Mouse (Mus musculus) megakaryocyte-erythroid progenitor cell, adult 5-6 weeks (primary cell): ENCODE measurements around the gene Aip. TPM values are rescaled to one million over a fixed set of nuclear protein-coding genes. Genes with fewer than 3 reads are reported as not detected.
"Not testable (repeated sequence)": the region's sequence is repeated elsewhere in the genome, so short reads cannot be mapped to it uniquely, and the experiment has no call there.

ENCODE experiments used
- ATAC-seq: replicated peaks from 2 replicates; pipeline ENCODE4 v1.8.0; 2016; ENCODE audit warnings: mild to moderate bottlenecking, inconsistent platforms; ENCODE audit not compliant: severe bottlenecking, poor library complexity, low FRiP score, low TSS enrichment
- total RNA-seq, 2 experiments: library from RNA; stranded (forward) in 1 of 2; stranded (reverse) in 1 of 2; fragments of 200-1000, 215-1000 nt in 1 of 2; fragments of >200 nt in 1 of 2; fragmentation: Nextera tagmentation in 1 of 2; gene quantifications; 2 replicates each; pipeline ENCODE4 v1.2.3; 2014 to 2017

Gene Aip
- total RNA-seq, 2 experiments from 2014 or later: 23.2 to 31.2 TPM

DNA sequence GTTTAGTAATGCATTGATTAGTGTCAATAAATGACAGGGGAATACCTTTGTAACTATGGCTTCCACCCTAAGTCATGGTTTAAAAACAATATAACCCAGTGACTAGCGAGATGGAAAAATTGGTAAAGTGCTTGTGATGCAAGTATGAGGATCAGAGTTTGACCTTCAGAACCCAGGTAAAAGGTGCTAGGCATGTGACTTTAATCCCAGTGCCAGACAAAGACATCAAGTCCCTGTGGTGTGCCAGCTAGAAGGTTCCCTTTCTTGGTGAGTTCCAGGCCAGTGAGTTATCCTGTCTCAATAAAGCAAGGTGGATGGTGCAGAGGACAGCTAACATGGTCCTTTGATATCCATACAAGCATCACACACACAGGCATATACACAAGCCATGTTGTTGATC lies 50.1 kb downstream of the Aip start:
- no peak for ATAC-seq

DNA sequence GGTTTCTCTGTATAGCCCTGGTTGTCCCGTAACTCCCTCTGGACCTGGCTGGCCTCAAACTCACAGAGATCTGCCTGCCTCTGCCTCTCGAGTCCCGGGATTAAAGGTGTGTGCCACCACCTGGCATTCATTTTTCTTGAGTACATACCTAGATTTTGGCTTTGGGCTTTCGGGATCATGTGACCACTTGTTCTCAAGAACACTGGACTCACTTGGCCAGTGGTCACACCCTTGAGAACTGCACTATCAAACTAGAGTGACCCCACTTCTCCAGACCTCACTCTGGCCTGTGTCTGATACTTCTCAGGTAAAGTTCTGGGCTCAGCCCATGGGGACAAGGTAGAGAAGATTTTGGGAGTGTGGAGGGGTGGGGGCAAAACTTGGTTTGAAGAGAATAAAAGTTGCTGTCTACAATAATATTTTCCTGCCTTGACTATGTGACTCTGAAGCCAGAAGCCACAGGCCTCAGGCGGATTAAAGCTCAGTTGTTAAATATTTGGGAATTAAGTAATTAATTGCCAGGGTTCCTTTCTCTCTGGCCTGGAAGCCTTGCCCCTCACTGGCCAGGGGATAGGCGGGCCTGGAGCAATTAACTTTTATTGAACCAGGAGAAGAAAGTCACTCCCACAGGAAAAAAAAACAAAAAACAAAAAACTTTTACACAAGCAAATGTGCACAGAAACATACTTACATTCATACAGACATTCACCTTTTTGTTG lies 52.8 kb downstream of the Aip start:
- ATAC-seq: no peak

DNA sequence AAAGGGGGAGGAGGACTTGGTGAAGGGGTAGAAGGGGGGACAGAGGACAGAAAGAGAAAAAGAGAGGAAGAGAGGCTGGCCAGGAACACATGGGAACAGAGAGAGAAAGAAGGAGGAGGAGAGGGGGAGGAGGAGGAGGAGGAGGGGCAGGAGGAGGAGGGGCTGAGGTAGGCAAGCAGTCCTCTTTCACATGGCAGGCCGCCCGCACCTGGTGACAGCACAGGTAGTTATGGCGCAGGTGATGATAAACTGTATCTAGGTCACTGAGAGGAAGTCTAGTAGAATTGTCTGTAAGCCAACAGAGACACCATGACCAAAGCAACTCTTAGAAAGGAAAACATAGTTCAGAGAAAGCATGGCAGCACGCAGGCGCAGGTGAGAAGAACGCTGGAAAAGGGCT lies 54.3 kb downstream of the Aip start:
- ATAC-seq: no peak

DNA sequence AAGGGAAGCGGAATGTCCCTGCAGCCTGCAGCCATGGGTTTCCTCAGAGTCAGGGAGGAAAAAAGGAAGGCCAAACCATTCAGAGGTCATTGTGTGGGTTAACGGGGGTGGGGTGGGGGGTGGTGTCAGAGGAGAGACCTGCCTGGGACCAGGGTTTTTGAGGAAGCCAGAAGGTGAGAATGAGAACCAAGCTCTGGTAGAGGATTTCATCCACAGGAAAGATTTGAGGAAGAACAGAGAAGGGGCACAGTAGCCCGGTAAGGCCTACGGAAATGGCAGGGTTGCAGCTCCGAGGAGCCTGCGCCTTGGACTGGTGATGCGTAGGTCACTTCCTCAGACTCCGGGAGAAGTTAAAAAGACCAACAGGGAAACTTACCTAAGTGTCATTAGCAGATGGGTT lies 54.9 kb downstream of the Aip start:
- ATAC-seq: no peak

DNA sequence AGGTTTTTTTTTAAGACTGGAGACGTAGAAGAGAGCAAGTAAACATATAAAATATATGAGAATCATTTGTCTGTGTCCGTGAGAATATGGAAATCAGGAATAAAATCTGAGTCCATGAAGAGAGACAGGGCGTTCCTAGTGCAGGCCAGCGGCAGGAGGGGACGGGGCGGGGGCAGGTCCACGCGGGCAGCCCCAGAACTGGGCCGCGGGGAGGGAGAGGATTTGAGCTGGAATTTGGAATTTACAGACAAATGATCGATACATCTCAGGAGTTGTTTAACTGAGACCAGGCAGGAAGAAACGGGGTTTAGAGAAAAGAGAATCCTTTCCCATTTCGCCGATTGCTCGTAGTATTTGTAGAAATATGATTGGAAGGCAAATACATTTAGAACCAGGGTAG lies 55.3 kb downstream of the Aip start:
- no peak for ATAC-seq

DNA sequence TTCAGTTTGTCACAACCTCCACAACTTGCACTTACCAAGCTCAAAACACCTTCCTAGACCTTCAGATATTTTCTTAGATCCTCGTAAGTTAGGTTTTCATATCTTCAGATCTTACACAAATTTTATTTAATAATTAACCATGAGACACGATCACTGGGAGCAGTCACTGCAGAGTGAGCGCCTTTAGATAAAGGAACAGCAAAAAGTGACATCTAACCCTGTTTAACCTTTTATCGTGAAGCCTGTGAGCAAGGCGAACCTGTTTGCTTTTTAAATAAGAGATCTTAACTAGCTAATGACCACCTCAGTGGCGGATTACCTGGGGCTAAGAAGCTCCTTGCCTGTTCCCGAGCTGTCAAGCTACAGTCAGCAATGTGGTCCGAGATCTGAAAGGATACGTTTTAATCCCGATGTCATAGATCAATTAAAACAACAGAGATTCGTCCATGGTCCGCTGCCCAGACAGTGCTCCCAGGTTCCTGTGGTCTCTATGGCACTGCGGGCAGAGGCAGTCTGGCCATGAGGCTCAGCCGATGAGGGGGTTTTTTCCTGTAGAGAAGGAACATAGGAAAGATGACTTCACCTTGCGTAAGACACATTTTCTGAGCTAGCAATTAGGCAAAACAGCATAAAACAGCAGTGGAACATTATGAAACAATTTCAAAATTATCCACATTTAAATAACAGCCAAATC lies 56.8 kb downstream of the Aip start:
- ATAC-seq: no peak

DNA sequence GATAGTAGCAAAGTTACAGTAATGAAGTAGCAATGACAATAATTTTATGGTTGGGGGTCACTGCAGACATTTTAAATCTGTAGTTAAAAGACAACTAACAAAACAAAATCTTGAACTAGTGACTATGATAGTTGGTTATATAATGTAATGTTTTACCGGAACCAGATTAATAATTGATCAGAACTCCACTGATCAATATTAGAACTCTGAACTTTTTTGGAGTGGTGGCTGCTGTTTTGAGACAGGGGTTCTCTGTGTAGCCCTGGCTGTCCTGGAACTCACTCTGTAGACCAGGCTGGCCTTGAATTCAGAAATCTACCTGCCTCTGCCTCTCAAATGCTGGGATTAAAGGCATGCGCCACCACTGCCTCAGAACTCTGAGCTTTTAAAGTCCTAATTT lies 57.4 kb downstream of the Aip start:
- not testable (repeated sequence) for ATAC-seq

DNA sequence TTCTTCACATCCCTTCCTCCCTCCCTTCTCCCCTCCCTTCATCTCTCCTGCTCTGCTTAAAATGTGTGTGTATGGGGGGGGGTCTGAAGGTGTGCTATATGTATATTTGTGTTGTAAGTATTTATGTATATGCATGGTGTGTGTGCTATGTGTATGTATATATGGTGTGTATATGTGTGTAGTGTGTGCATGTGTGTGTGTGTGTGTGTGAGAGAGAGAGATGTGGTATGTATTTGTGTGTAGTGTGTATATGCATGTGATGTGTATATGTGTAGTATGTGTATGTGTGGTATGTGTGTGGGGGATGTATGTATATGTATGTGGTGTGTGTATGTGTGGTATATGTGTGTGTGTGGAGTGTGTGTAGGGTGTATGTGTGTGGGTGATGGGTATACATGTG lies 58.8 kb downstream of the Aip start:
- no peak for ATAC-seq

DNA sequence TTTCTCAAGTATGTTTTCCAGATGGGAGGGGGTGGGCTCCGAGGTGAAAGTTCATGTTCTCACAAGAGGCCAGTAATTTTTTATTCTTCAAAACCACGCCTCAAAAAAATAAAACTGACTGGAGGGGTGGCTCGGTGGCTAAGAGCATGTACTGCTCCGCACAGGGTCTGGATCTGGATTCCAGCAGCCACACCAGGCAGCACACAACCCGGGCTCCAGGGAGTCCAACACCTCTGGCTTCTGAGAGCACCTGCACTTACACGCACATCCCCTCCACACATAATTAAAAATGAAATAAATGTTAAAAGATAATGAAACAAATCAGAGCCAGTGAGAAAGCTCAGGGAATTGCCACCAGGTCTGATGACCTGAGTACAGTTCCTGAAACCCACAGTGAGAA lies 59.4 kb downstream of the Aip start:
- no peak for ATAC-seq

DNA sequence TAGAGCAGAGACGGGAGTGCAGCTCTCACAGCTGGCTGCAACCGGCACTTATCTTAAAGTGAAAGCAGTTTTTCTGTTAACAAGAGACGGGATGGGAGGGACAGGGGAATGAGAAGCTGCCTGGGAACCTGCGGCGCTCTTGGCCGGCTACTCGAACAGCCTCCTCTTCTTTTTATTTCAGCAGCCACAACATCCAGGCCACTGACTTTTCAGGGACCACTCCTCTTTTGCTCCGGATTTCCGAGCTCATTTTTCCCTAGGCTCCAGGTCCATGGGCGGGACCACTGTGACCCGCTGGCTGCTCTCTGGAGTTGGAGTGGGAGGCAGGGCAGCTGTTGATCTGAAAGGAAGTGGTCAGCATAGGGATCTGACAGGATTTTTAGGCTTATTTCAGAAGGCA lies 61.2 kb downstream of the Aip start:
- not testable (repeated sequence) for ATAC-seq

Other genes starting within 250 kb of the Aip start
Only the 30 nearest of the 33 such genes appear.
- 9.1 and 10.4 TPM in 2 replicates for gene Unc93b1, start 190.7 kb downstream of the Aip start, total RNA-seq (2014; fragmentation: Nextera tagmentation)
- 3.9 and 16.4 TPM in 2 replicates for gene Unc93b1, start 190.7 kb downstream of the Aip start, total RNA-seq (2017)
- not detected in 2 replicates for gene Aldh3b3, start 167.2 kb downstream of the Aip start, total RNA-seq (2014; fragmentation: Nextera tagmentation)
- not detected in 2 replicates for gene Aldh3b3, start 167.2 kb downstream of the Aip start, total RNA-seq (2017)
- 0.50 TPM in 1 of 2 replicates, not detected in the other for gene Aldh3b2, start 153.5 kb downstream of the Aip start, total RNA-seq (2014; fragmentation: Nextera tagmentation)
- 0.99 TPM in 1 of 2 replicates, not detected in the other for gene Aldh3b2, start 153.5 kb downstream of the Aip start, total RNA-seq (2017)
- gene Acy3, start 139.3 kb downstream of the Aip start, total RNA-seq (2014; fragmentation: Nextera tagmentation): 5.6 and 8.0 TPM in 2 replicates
- gene Acy3, start 139.3 kb downstream of the Aip start, total RNA-seq (2017): 2.3 and 2.5 TPM in 2 replicates
- not detected in 2 replicates for gene Tbx10, start 133.1 kb downstream of the Aip start, total RNA-seq (2014; fragmentation: Nextera tagmentation)
- gene Tbx10, start 133.1 kb downstream of the Aip start, total RNA-seq (2017): not detected in 2 replicates
- gene Nudt8, start 125.3 kb downstream of the Aip start, total RNA-seq (2014; fragmentation: Nextera tagmentation): 21.5 and 29.8 TPM in 2 replicates
- 19.5 and 21.1 TPM in 2 replicates for gene Nudt8, start 125.3 kb downstream of the Aip start, total RNA-seq (2017)
- gene Gm49405, start 125.2 kb downstream of the Aip start, total RNA-seq (2014; fragmentation: Nextera tagmentation): 1.9 and 5.4 TPM in 2 replicates
- 1.5 and 2.0 TPM in 2 replicates for gene Gm49405, start 125.2 kb downstream of the Aip start, total RNA-seq (2017)
- gene Doc2g, start 122.5 kb downstream of the Aip start, total RNA-seq (2014; fragmentation: Nextera tagmentation): 2.1 and 7.4 TPM in 2 replicates
- gene Doc2g, start 122.5 kb downstream of the Aip start, total RNA-seq (2017): 3.8 and 4.0 TPM in 2 replicates
- 210 and 232 TPM in 2 replicates for gene Ndufv1, start 113.1 kb downstream of the Aip start, total RNA-seq (2014; fragmentation: Nextera tagmentation)
- 285 and 306 TPM in 2 replicates for gene Ndufv1, start 113.1 kb downstream of the Aip start, total RNA-seq (2017)
- gene Gstp1, start 87.9 kb downstream of the Aip start, total RNA-seq (2014; fragmentation: Nextera tagmentation): 623 and 805 TPM in 2 replicates
- 123 and 220 TPM in 2 replicates for gene Gstp1, start 87.9 kb downstream of the Aip start, total RNA-seq (2017)
- not detected in 2 replicates for gene Gstp2, start 79.8 kb downstream of the Aip start, total RNA-seq (2014; fragmentation: Nextera tagmentation)
- not detected in 2 replicates for gene Gstp2, start 79.8 kb downstream of the Aip start, total RNA-seq (2017)
- gene Gstp3, start 66.3 kb downstream of the Aip start, total RNA-seq (2014; fragmentation: Nextera tagmentation): 28.5 and 40.7 TPM in 2 replicates
- 16.4 and 37.6 TPM in 2 replicates for gene Gstp3, start 66.3 kb downstream of the Aip start, total RNA-seq (2017)
- gene Cabp2, start 44.3 kb downstream of the Aip start, total RNA-seq (2014; fragmentation: Nextera tagmentation): not detected in 2 replicates
- gene Cabp2, start 44.3 kb downstream of the Aip start, total RNA-seq (2017): not detected in 2 replicates
- gene Cdk2ap2, start 28.7 kb downstream of the Aip start, total RNA-seq (2014; fragmentation: Nextera tagmentation): 65.1 and 75.8 TPM in 2 replicates
- gene Cdk2ap2, start 28.7 kb downstream of the Aip start, total RNA-seq (2017): 6.7 and 16.1 TPM in 2 replicates
- gene Pitpnm1, start 25.9 kb downstream of the Aip start, total RNA-seq (2014; fragmentation: Nextera tagmentation): 42.3 and 44.1 TPM in 2 replicates
- gene Pitpnm1, start 25.9 kb downstream of the Aip start, total RNA-seq (2017): 7.4 and 7.7 TPM in 2 replicates
- gene Gpr152, start 13.9 kb upstream of the Aip start, total RNA-seq (2014; fragmentation: Nextera tagmentation): not detected in 2 replicates
- not detected in 2 replicates for gene Gpr152, start 13.9 kb upstream of the Aip start, total RNA-seq (2017)
- gene Cabp4, start 18.2 kb upstream of the Aip start, total RNA-seq (2014; fragmentation: Nextera tagmentation): 0.39 and 1.5 TPM in 2 replicates
- gene Cabp4, start 18.2 kb upstream of the Aip start, total RNA-seq (2017): not detected in 2 replicates
- gene Coro1b, start 22.8 kb upstream of the Aip start, total RNA-seq (2014; fragmentation: Nextera tagmentation): 103 and 123 TPM in 2 replicates
- 42.8 and 97.1 TPM in 2 replicates for gene Coro1b, start 22.8 kb upstream of the Aip start, total RNA-seq (2017)
- 53.0 and 63.6 TPM in 2 replicates for gene Ptprcap, start 27.7 kb upstream of the Aip start, total RNA-seq (2014; fragmentation: Nextera tagmentation)
- gene Ptprcap, start 27.7 kb upstream of the Aip start, total RNA-seq (2017): 104 and 112 TPM in 2 replicates
- gene Rps6kb2, start 37.5 kb upstream of the Aip start, total RNA-seq (2014; fragmentation: Nextera tagmentation): 60.4 and 60.9 TPM in 2 replicates
- 14.7 and 39.7 TPM in 2 replicates for gene Rps6kb2, start 37.5 kb upstream of the Aip start, total RNA-seq (2017)
- gene Carns1, start 49.6 kb upstream of the Aip start, total RNA-seq (2014; fragmentation: Nextera tagmentation): 8.1 and 10.9 TPM in 2 replicates
- gene Carns1, start 49.6 kb upstream of the Aip start, total RNA-seq (2017): 0.19 and 1.0 TPM in 2 replicates
- gene Tbc1d10c, start 65.4 kb upstream of the Aip start, total RNA-seq (2014; fragmentation: Nextera tagmentation): 17.1 and 30.7 TPM in 2 replicates
- 7.1 and 9.3 TPM in 2 replicates for gene Tbc1d10c, start 65.4 kb upstream of the Aip start, total RNA-seq (2017)
- gene Ppp1ca, start 66.2 kb upstream of the Aip start, total RNA-seq (2014; fragmentation: Nextera tagmentation): 392 and 411 TPM in 2 replicates
- 411 and 530 TPM in 2 replicates for gene Ppp1ca, start 66.2 kb upstream of the Aip start, total RNA-seq (2017)
- gene Rad9a, start 75.8 kb upstream of the Aip start, total RNA-seq (2014; fragmentation: Nextera tagmentation): 35.5 and 47.7 TPM in 2 replicates
- gene Rad9a, start 75.8 kb upstream of the Aip start, total RNA-seq (2017): 17.5 and 29.6 TPM in 2 replicates
- gene Clcf1, start 88.4 kb upstream of the Aip start, total RNA-seq (2014; fragmentation: Nextera tagmentation): 4.6 and 6.9 TPM in 2 replicates
- 0.99 TPM in 1 of 2 replicates, not detected in the other for gene Clcf1, start 88.4 kb upstream of the Aip start, total RNA-seq (2017)
- gene AC109138.7, start 88.5 kb upstream of the Aip start, total RNA-seq (2014; fragmentation: Nextera tagmentation): 2.1 TPM in 1 of 2 replicates, not detected in the other
- not detected in 2 replicates for gene AC109138.7, start 88.5 kb upstream of the Aip start, total RNA-seq (2017)
- gene Pold4, start 106.0 kb upstream of the Aip start, total RNA-seq (2014; fragmentation: Nextera tagmentation): 20.0 and 22.3 TPM in 2 replicates
- gene Pold4, start 106.0 kb upstream of the Aip start, total RNA-seq (2017): 27.2 and 28.2 TPM in 2 replicates
- 5.9 and 27.6 TPM in 2 replicates for gene Ssh3, start 143.3 kb upstream of the Aip start, total RNA-seq (2014; fragmentation: Nextera tagmentation)
- 7.0 and 8.6 TPM in 2 replicates for gene Ssh3, start 143.3 kb upstream of the Aip start, total RNA-seq (2017)
- 1.0 and 2.2 TPM in 2 replicates for gene Ankrd13d, start 157.3 kb upstream of the Aip start, total RNA-seq (2014; fragmentation: Nextera tagmentation)
- gene Ankrd13d, start 157.3 kb upstream of the Aip start, total RNA-seq (2017): 0.61 TPM in 1 of 2 replicates, not detected in the other
- 103 and 118 TPM in 2 replicates for gene Grk2, start 180.4 kb upstream of the Aip start, total RNA-seq (2014; fragmentation: Nextera tagmentation)
- gene Grk2, start 180.4 kb upstream of the Aip start, total RNA-seq (2017): 81.8 and 93.1 TPM in 2 replicates